Mouse (Mus musculus) cerebellum, adult 11-12 months (tissue): ENCODE results near the gene 1700016H13Rik.
A peak's percentile ranks its signal among the peaks of the same experiment; 100 is the strongest.

Experiments
- DNase-seq: peaks from one replicate; pipeline ENCODE4 v3.0.0; 2022

The 1700016H13Rik gene

GRCm38 (mm10) chr5:103655346-103656118 lies at the start of gene 1700016H13Rik:
Gene 1700016H13Rik, minus strand, starts transcription at chr5:103656010.
- peak; percentile 14 for DNase-seq

- DNase-seq: no peak
Observed at GRCm38 (mm10) chr5:103705331-103705730, 49.5 kb upstream of the 1700016H13Rik start.

GRCm38 (mm10) chr5:103702527-103702926 lies 46.7 kb upstream of the 1700016H13Rik start:
- no peak for DNase-seq

GRCm38 (mm10) chr5:103701466-103701865 lies 45.7 kb upstream of the 1700016H13Rik start:
- DNase-seq: no peak

GRCm38 (mm10) chr5:103700661-103701060 lies 44.9 kb upstream of the 1700016H13Rik start:
- DNase-seq: no peak

- no peak for DNase-seq
Observed at GRCm38 (mm10) chr5:103699537-103699936, 43.7 kb upstream of the 1700016H13Rik start.

GRCm38 (mm10) chr5:103698577-103698976 lies 42.8 kb upstream of the 1700016H13Rik start:
- no peak for DNase-seq

- no peak for DNase-seq
Observed at GRCm38 (mm10) chr5:103697875-103698491, 42.2 kb upstream of the 1700016H13Rik start.

GRCm38 (mm10) chr5:103694094-103694493 lies 38.3 kb upstream of the 1700016H13Rik start:
- DNase-seq: no peak

GRCm38 (mm10) chr5:103693041-103693641 lies 37.3 kb upstream of the 1700016H13Rik start:
- peak; percentile 6 for DNase-seq

GRCm38 (mm10) chr5:103692531-103693040 lies 36.8 kb upstream of the 1700016H13Rik start:
- DNase-seq: no peak

- DNase-seq: peak; percentile 39
Observed at GRCm38 (mm10) chr5:103691624-103692530, 36.1 kb upstream of the 1700016H13Rik start, which contains the start of gene Aff1. Gene Aff1, plus strand, starts transcription at chr5:103692374.

GRCm38 (mm10) chr5:103691171-103691570 lies 35.4 kb upstream of the 1700016H13Rik start:
- DNase-seq: no peak

- DNase-seq: no peak
Observed at GRCm38 (mm10) chr5:103690190-103690589, 34.4 kb upstream of the 1700016H13Rik start.

- DNase-seq: no peak
Observed at GRCm38 (mm10) chr5:103689645-103690044, 33.8 kb upstream of the 1700016H13Rik start.

- DNase-seq: no peak
Observed at GRCm38 (mm10) chr5:103681824-103682223, 26.0 kb upstream of the 1700016H13Rik start.

- DNase-seq: peak; percentile 52
Observed at GRCm38 (mm10) chr5:103680381-103680780, 24.6 kb upstream of the 1700016H13Rik start.

GRCm38 (mm10) chr5:103678974-103679373 lies 23.2 kb upstream of the 1700016H13Rik start:
- no peak for DNase-seq

- DNase-seq: no peak
Observed at GRCm38 (mm10) chr5:103677894-103678293, 22.1 kb upstream of the 1700016H13Rik start.

- DNase-seq: no peak
Observed at GRCm38 (mm10) chr5:103676289-103676881, 20.6 kb upstream of the 1700016H13Rik start.

GRCm38 (mm10) chr5:103674482-103674881 lies 18.7 kb upstream of the 1700016H13Rik start:
- DNase-seq: no peak

GRCm38 (mm10) chr5:103673611-103674010 lies 17.8 kb upstream of the 1700016H13Rik start:
- no peak for DNase-seq
